Mouse (Mus musculus) heart, postnatal 0 days (tissue): Measurements from ENCODE around the gene Mgat1. TPM values are rescaled to one million over a fixed set of nuclear protein-coding genes. Genes with fewer than 3 reads are reported as not detected.

ENCODE experiments used
- ATAC-seq: fragments of 200-750 bp; cut with Nextera tagmentation; 2 replicates; pipeline ENCODE4 v1.8.0; 2017; ENCODE audit warnings: low read depth, moderate number of reproducible peaks, moderate library complexity; ENCODE audit not compliant: insufficient read depth
- DNase-seq: peaks from one replicate; pipeline ENCODE4 v3.0.0-alpha.2; 2016; ENCODE audit warnings: low spot score
- H3K27ac ChIP-seq: fragments of 300-500 bp; sonication (generic); 2 replicates; pipeline ENCODE4 v1.5.1; 2014; ENCODE audit warnings: low read depth, mild to moderate bottlenecking
- H3K27me3 ChIP-seq: fragments of 300-500 bp; sonication (generic); 2 replicates; pipeline ENCODE4 v1.6.1; 2014; ENCODE audit warnings: low read length, mixed read lengths; ENCODE audit not compliant: control insufficient read depth, insufficient read depth
- H3K36me3 ChIP-seq: fragments of 300-500 bp; sonication (generic); replicated peaks from 2 replicates; pipeline ENCODE4 v1.6.1; 2014; ENCODE audit warnings: low read length, mixed read lengths; ENCODE audit not compliant: control insufficient read depth, insufficient read depth
- H3K4me1 ChIP-seq: fragments of 300-500 bp; sonication (generic); 2 replicates; pipeline ENCODE4 v1.6.1; 2014; ENCODE audit warnings: antibody characterized with exemption; ENCODE audit not compliant: control insufficient read depth, insufficient read depth
- H3K4me2 ChIP-seq: fragments of 300-500 bp; sonication (generic); 2 replicates; pipeline ENCODE4 v1.6.1; 2014; ENCODE audit warnings: low read depth, mild to moderate bottlenecking, low read length, moderate library complexity
- H3K4me3 ChIP-seq: fragments of 300-500 bp; sonication (generic); 2 replicates; pipeline ENCODE4 v1.5.1; 2014; ENCODE audit warnings: low read depth, low read length
- H3K9ac ChIP-seq: fragments of 300-500 bp; sonication (generic); replicated peaks from 2 replicates; pipeline ENCODE4 v1.6.1; 2014; ENCODE audit warnings: low read depth, low read length, mixed read lengths
- H3K9me3 ChIP-seq: fragments of 300-500 bp; sonication (generic); replicated peaks from 2 replicates; pipeline ENCODE4 v1.6.1; 2016; ENCODE audit warnings: low read length; ENCODE audit not compliant: control insufficient read depth
- CTCF ChIP-seq: IDR thresholded peaks from 2 replicates; pipeline ENCODE4 v1.5.1; 2016; ENCODE audit warnings: antibody characterized with exemption, control low read depth, low read depth
- EP300 ChIP-seq: IDR thresholded peaks from 2 replicates; pipeline ENCODE4 v1.6.1; 2016; ENCODE audit warnings: antibody characterized with exemption, low read depth
- whole genome bisulfite sequencing: fragments of 180-500 bp; shearing (Covaris S2); extraction: QIAGEN DNeasy Blood & Tissue Kit; methylation state at CpG from one replicate; pipeline ENCODE4 v1.1.7; 2014; 5-methylcytosine and 5-hydroxymethylcytosine counted together
- polyA plus RNA-seq: library from polyadenylated mRNA; unstranded; fragments of >200 nt; fragmentation: Nextera tagmentation; extraction: Ambion mirVana; gene quantifications from 2 replicates; pipeline ENCODE4 v1.2.1, GENCODE M21; 2015
- total RNA-seq: library from RNA; depleted of rRNA; stranded (reverse); fragments of >200 nt; gene quantifications from 2 replicates; pipeline ENCODE4 v1.2.3, GENCODE M21; 2014; ENCODE audit warnings: low replicate concordance

The Mgat1 gene
- total and polyA plus RNA-seq, 2 experiments from 2014 or later = 45.7 to 163 TPM

GRCm38 (mm10) chr11:49250422-49251379 lies 6.7 kb downstream of the Mgat1 start:
- 1% methylated on average over 44 of the region's 45 CpGs for WGBS
- H3K4me2 ChIP-seq = peak overlapping the region; percentile 83
- DNase-seq (peak; percentile 85), ATAC-seq (peak; percentile 95)
- H3K36me3 ChIP-seq = peaks cover 37% of the 10 kb centered on the region
- H3K27ac ChIP-seq = peak overlapping the region; percentile 97
- peak overlapping the region; percentile 81 for H3K4me3 ChIP-seq
- no peaks in the 10 kb centered on the region for H3K27me3 ChIP-seq
- peaks cover 57% of the 10 kb centered on the region for H3K4me1 ChIP-seq
- H3K9ac ChIP-seq = peak overlapping the region; percentile 90
- H3K9me3 ChIP-seq = no peaks in the 10 kb centered on the region
- no peak for TF ChIP-seq EP300
- TF ChIP-seq CTCF = peak; percentile 23

DNA sequence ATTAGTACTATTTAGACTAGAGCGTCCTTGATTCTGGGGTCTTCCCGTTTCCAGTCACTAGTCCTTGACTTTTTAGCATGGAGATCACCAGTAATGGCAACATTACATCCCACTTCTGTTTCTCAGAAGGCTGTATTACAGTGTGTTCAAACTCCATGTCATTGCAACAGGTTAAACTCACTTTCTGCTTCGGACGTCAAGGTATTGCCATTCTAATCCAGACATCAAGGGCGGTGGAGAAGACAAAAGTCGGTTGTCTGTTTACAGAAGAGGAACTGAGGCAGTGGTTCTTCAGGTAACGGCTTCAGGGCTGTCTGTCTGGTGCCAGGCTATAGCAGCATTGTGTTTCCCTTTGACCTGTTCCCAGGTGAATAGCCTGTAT lies 7.4 kb downstream of the Mgat1 start:
- Histone ChIP-seq H3K27me3 (no peaks in the 10 kb centered on the region), H3K4me1 (peaks cover 52% of the 10 kb centered on the region), H3K27ac (peak overlapping the region; percentile 97), H3K9ac (peak overlapping the region; percentile 90), H3K9me3 (no peaks in the 10 kb centered on the region), H3K4me2 (peak overlapping the region; percentile 83), H3K4me3 (peak overlapping the region; percentile 81), H3K36me3 (peaks cover 37% of the 10 kb centered on the region)
- ATAC-seq = no peak
- TF ChIP-seq EP300 = no peak
- no peak for TF ChIP-seq CTCF
- DNase-seq = no peak
- WGBS = 55% methylated on average over 7 of the region's 7 CpGs

GRCm38 (mm10) chr11:49252048-49252447 lies 8.1 kb downstream of the Mgat1 start:
- Histone ChIP-seq H3K4me3 (peak overlapping the region; percentile 81), H3K9ac (0 out of 2 replicates have a peak overlapping the region, but pooled peaks have one; percentile 11)

DNA sequence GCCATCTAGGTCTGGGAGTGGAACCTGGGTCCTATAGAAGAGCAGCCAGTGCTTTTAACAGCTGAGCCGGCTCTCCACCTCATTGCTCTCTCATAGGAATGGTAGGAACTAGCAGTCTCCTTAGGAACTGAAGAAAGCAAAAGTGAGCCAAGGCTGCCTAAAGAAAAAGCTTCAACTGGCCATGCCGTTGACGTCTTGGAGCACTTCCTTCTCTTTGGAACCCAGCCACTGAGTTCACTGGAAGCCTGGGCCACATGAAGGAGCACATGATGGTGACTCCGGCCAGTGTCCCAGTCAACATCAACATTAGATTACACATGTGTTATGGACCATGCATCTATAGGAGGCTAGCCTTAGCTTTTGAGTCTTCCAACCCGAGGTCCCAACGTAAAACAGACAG lies 9.0 kb downstream of the Mgat1 start:
- Histone ChIP-seq H3K27me3 (no peaks in the 10 kb centered on the region), H3K9ac (no peak overlapping the region), H3K36me3 (peaks cover 47% of the 10 kb centered on the region), H3K4me1 (peaks cover 37% of the 10 kb centered on the region), H3K4me3 (0 out of 2 replicates have a peak overlapping the region, but pooled peaks have one; percentile 10), H3K4me2 (peak overlapping the region; percentile 83), H3K27ac (no peak overlapping the region), H3K9me3 (no peaks in the 10 kb centered on the region)
- no peak for TF ChIP-seq CTCF
- TF ChIP-seq EP300 = no peak
- ATAC-seq (no peak), DNase-seq (no peak)
- WGBS = 72% methylated on average over 6 of the region's 6 CpGs

More at GRCm38 (mm10) chr11:49252048-49252447, 8.1 kb downstream of the Mgat1 start:
- peak overlapping the region; percentile 83 for H3K4me2 ChIP-seq
- no peak for TF ChIP-seq CTCF
- no peak for TF ChIP-seq EP300
- ATAC-seq (no peak), DNase-seq (no peak)
- no peaks in the 10 kb centered on the region for H3K27me3 ChIP-seq
- 64% methylated on average over 5 of the region's 5 CpGs for WGBS
- H3K27ac ChIP-seq = no peak overlapping the region
- H3K36me3 ChIP-seq = peaks cover 40% of the 10 kb centered on the region
- peaks cover 47% of the 10 kb centered on the region for H3K4me1 ChIP-seq
- H3K9me3 ChIP-seq = no peaks in the 10 kb centered on the region

DNA sequence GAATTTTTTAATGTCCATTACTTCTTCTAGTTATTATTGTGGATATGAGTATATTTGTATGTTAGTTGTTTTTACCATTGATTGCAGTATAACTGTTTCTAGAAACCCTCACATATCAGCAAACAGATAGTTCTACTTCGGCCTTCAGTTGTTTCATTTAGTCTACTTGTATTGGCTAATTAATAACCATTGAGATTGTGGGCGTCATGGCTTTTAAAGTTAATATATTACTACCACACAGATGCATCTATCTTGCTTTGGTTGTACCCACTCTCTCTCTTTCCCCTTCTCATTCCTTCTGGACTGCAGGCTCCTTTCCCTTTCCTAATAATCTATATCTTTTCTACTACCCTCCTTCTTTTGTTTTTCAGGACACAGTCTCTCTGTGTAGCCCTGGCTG lies 15.3 kb downstream of the Mgat1 start:
- peaks cover 70% of the 10 kb centered on the region for H3K36me3 ChIP-seq
- ATAC-seq = no peak
- no peaks in the 10 kb centered on the region for H3K27me3 ChIP-seq
- H3K4me3 ChIP-seq = no peak overlapping the region
- TF ChIP-seq CTCF (no peak), EP300 (no peak)
- 86% methylated on average over 2 of the region's 2 CpGs for WGBS
- no peak overlapping the region for H3K4me2 ChIP-seq
- peaks cover 12% of the 10 kb centered on the region for H3K4me1 ChIP-seq
- no peak overlapping the region for H3K9ac ChIP-seq
- no peak for DNase-seq
- H3K9me3 ChIP-seq = no peaks in the 10 kb centered on the region
- no peak overlapping the region for H3K27ac ChIP-seq
